Mouse (Mus musculus) midbrain, embryonic 10.5 days (tissue): Measurements from ENCODE around the gene Zfp579. TPM values are rescaled to one million over a fixed set of nuclear protein-coding genes. Genes with fewer than 3 reads are reported as not detected.
"Not testable (repeated sequence)": the region's sequence is repeated elsewhere in the genome, so short reads cannot be mapped to it uniquely, and the experiment has no call there.

Experiments used
- DNase-seq: peaks from one replicate; pipeline ENCODE4 v3.0.0-alpha.2; 2017; ENCODE audit warnings: low spot score
- H3K27ac ChIP-seq: fragments of 300-500 bp; sonication (generic); replicated peaks from 2 replicates; pipeline ENCODE4 v1.5.1; 2016; ENCODE audit warnings: mild to moderate bottlenecking
- H3K27me3 ChIP-seq: fragments of 300-500 bp; sonication (generic); 2 replicates; pipeline ENCODE4 v1.6.1; 2016; ENCODE audit warnings: low read depth, mild to moderate bottlenecking; ENCODE audit not compliant: poor library complexity, severe bottlenecking
- H3K36me3 ChIP-seq: fragments of 300-500 bp; sonication (generic); 2 replicates; pipeline ENCODE4 v1.6.1; 2016; ENCODE audit warnings: mild to moderate bottlenecking, moderate library complexity
- H3K4me1 ChIP-seq: fragments of 300-500 bp; sonication (generic); 2 replicates; pipeline ENCODE4 v1.6.1; 2016
- H3K4me3 ChIP-seq: fragments of 300-500 bp; sonication (generic); 2 replicates; pipeline ENCODE4 v1.5.1; 2016; ENCODE audit warnings: mild to moderate bottlenecking, moderate library complexity
- H3K9me3 ChIP-seq: fragments of 300-500 bp; sonication (generic); replicated peaks from 2 replicates; pipeline ENCODE4 v1.6.1; 2016; ENCODE audit warnings: mild to moderate bottlenecking
- WGBS: fragments of 180-500 bp; shearing (Covaris S2); methylation state at CpG from one replicate; pipeline ENCODE4 v1.1.7; 2016; 5-methylcytosine and 5-hydroxymethylcytosine counted together
- polyA plus RNA-seq: library from polyadenylated mRNA; unstranded; fragments of >200 nt; fragmentation: Nextera tagmentation; extraction: Ambion mirVana; gene quantifications from 2 replicates; pipeline ENCODE4 v1.2.1, GENCODE M21; 2016

Zfp579 gene
- polyA plus RNA-seq, 1 experiment from 2014 or later = 26.2 TPM

- Histone ChIP-seq H3K4me3 (peak overlapping the region; percentile 77), H3K27me3 (no peaks in the 10 kb centered on the region), H3K36me3 (peaks cover 65% of the 10 kb centered on the region), H3K4me1 (peaks cover 15% of the 10 kb centered on the region), H3K9me3 (peaks cover 10% of the 10 kb centered on the region), H3K27ac (no peak overlapping the region)
- 90% methylated on average over 27 of the region's 27 CpGs for WGBS
- no peak for DNase-seq
Observed at GRCm38 (mm10) chr7:5012681-5013513, 16.9 kb upstream of the Zfp579 start.

GRCm38 (mm10) chr7:5008229-5008628 lies 12.3 kb upstream of the Zfp579 start:
- H3K4me1 ChIP-seq = peaks cover 2% of the 10 kb centered on the region
- no peaks in the 10 kb centered on the region for H3K27me3 ChIP-seq
- peaks cover 75% of the 10 kb centered on the region for H3K36me3 ChIP-seq
- no peak for DNase-seq
- peaks cover 19% of the 10 kb centered on the region for H3K9me3 ChIP-seq
- 0 out of 2 replicates have a peak overlapping the region, but pooled peaks have one; percentile 11 for H3K4me3 ChIP-seq
- no peak overlapping the region for H3K27ac ChIP-seq
- WGBS = 95% methylated on average over 26 of the region's 26 CpGs

GRCm38 (mm10) chr7:5002876-5003275 lies 6.9 kb upstream of the Zfp579 start:
- H3K4me1 ChIP-seq, DNase-seq, H3K27ac ChIP-seq, H3K27me3 ChIP-seq, H3K4me3 ChIP-seq: not testable (repeated sequence)
- peaks cover 21% of the 10 kb centered on the region for H3K9me3 ChIP-seq
- peaks cover 22% of the 10 kb centered on the region for H3K36me3 ChIP-seq
- 77% methylated on average over 8 of the region's 8 CpGs for WGBS

- Histone ChIP-seq H3K27me3 (peaks cover 5% of the 10 kb centered on the region), H3K27ac (no peak overlapping the region), H3K9me3 (peaks cover 21% of the 10 kb centered on the region), H3K36me3 (no peaks in the 10 kb centered on the region), H3K4me3 (no peak overlapping the region), H3K4me1 (peaks cover 19% of the 10 kb centered on the region)
- no peak for DNase-seq
- 69% methylated on average over 2 of the region's 2 CpGs for WGBS
Observed at GRCm38 (mm10) chr7:4999876-5000275, 3.9 kb upstream of the Zfp579 start.

- 78% methylated on average over 8 of the region's 8 CpGs for WGBS
Observed at GRCm38 (mm10) chr7:4996934-4997333, 976 bp upstream of the Zfp579 start.

GRCm38 (mm10) chr7:4995268-4996002 lies 523 bp downstream of the Zfp579 start:
- H3K27ac ChIP-seq = peak overlapping the region; percentile 90
- H3K9me3 ChIP-seq = peaks cover 34% of the 10 kb centered on the region
- 7% methylated on average over 19 of the region's 19 CpGs for WGBS
- H3K4me1 ChIP-seq = peaks cover 42% of the 10 kb centered on the region
- DNase-seq = no peak
- peaks cover 42% of the 10 kb centered on the region for H3K36me3 ChIP-seq
- peak overlapping the region; percentile 78 for H3K4me3 ChIP-seq
- H3K27me3 ChIP-seq = peaks cover 33% of the 10 kb centered on the region

More at GRCm38 (mm10) chr7:4996934-4997333, 976 bp upstream of the Zfp579 start:
- Histone ChIP-seq H3K4me1 (peaks cover 42% of the 10 kb centered on the region), H3K27ac (no peak overlapping the region), H3K4me3 (peak overlapping the region; percentile 78), H3K9me3 (peaks cover 25% of the 10 kb centered on the region), H3K27me3 (peaks cover 33% of the 10 kb centered on the region), H3K36me3 (peaks cover 28% of the 10 kb centered on the region)
- no peak for DNase-seq

- H3K4me1 ChIP-seq = peaks cover 42% of the 10 kb centered on the region
- WGBS = 48% methylated on average over 59 of the region's 59 CpGs
- peak; percentile 40 for DNase-seq
- H3K36me3 ChIP-seq = peaks cover 42% of the 10 kb centered on the region
- H3K27me3 ChIP-seq = peaks cover 33% of the 10 kb centered on the region
- H3K9me3 ChIP-seq = peaks cover 34% of the 10 kb centered on the region
- H3K27ac ChIP-seq = no peak overlapping the region; the same call in 1 of the 2 replicates
- H3K4me3 ChIP-seq = peak overlapping the region; percentile 78
Observed at GRCm38 (mm10) chr7:4993999-4994788, 1.8 kb downstream of the Zfp579 start.

- Histone ChIP-seq H3K9me3 (peaks cover 34% of the 10 kb centered on the region), H3K27ac (no peak overlapping the region; the same call in 1 of the 2 replicates), H3K36me3 (peaks cover 42% of the 10 kb centered on the region), H3K4me1 (peaks cover 42% of the 10 kb centered on the region), H3K27me3 (peaks cover 33% of the 10 kb centered on the region), H3K4me3 (peak overlapping the region; percentile 78)
- DNase-seq = no peak
- 25% methylated on average over 55 of the region's 55 CpGs for WGBS
Observed at GRCm38 (mm10) chr7:4993347-4993998, 2.5 kb downstream of the Zfp579 start.

GRCm38 (mm10) chr7:4988250-4988649 lies 7.7 kb downstream of the Zfp579 start:
- no peak for DNase-seq
- WGBS = 75% methylated on average over 2 of the region's 2 CpGs
- Histone ChIP-seq H3K4me3 (no peak overlapping the region), H3K9me3 (peaks cover 17% of the 10 kb centered on the region), H3K27me3 (peaks cover 12% of the 10 kb centered on the region), H3K36me3 (peaks cover 27% of the 10 kb centered on the region), H3K4me1 (peaks cover 7% of the 10 kb centered on the region), H3K27ac (no peak overlapping the region)

- H3K9me3 ChIP-seq = no peaks in the 10 kb centered on the region
- DNase-seq = no peak
- no peaks in the 10 kb centered on the region for H3K36me3 ChIP-seq
- H3K27ac ChIP-seq = no peak overlapping the region
- H3K27me3 ChIP-seq = no peaks in the 10 kb centered on the region
- WGBS = 86% methylated on average over 7 of the region's 7 CpGs
- H3K4me3 ChIP-seq = no peak overlapping the region
- no peaks in the 10 kb centered on the region for H3K4me1 ChIP-seq
Observed at GRCm38 (mm10) chr7:4976832-4977231, 19.1 kb downstream of the Zfp579 start.

GRCm38 (mm10) chr7:4975455-4975854 lies 20.5 kb downstream of the Zfp579 start:
- no peaks in the 10 kb centered on the region for H3K27me3 ChIP-seq
- 68% methylated on average over 4 of the region's 4 CpGs for WGBS
- no peak for DNase-seq
- no peak overlapping the region for H3K27ac ChIP-seq
- no peaks in the 10 kb centered on the region for H3K9me3 ChIP-seq
- H3K4me3 ChIP-seq = no peak overlapping the region
- H3K36me3 ChIP-seq = no peaks in the 10 kb centered on the region
- peaks cover 10% of the 10 kb centered on the region for H3K4me1 ChIP-seq
